Mouse (Mus musculus) heart, embryonic 16.5 days (tissue): Measurements from ENCODE around the gene Nfs1. TPM values are rescaled to one million over a fixed set of nuclear protein-coding genes. Genes with fewer than 3 reads are reported as not detected.
A peak's percentile ranks its signal among the peaks of the same experiment; 100 is the strongest.

Experiments used
- ATAC-seq: fragments of 200-750 bp; cut with Nextera tagmentation; replicated peaks from 2 replicates; pipeline ENCODE4 v1.8.0; 2017; ENCODE audit warnings: moderate number of reproducible peaks; ENCODE audit not compliant: insufficient read depth, low FRiP score; ENCODE audit errors: extremely low read depth
- H3K27ac ChIP-seq: fragments of 300-500 bp; sonication (generic); 2 replicates; pipeline ENCODE4 v1.5.1; 2014; ENCODE audit warnings: mild to moderate bottlenecking, low read length, control low read depth, moderate library complexity
- H3K27me3 ChIP-seq: fragments of 300-500 bp; sonication (generic); 2 replicates; pipeline ENCODE4 v1.6.1; 2014; ENCODE audit warnings: low read length, mixed read lengths; ENCODE audit not compliant: control insufficient read depth, insufficient read depth
- H3K36me3 ChIP-seq: fragments of 300-500 bp; sonication (generic); 2 replicates; pipeline ENCODE4 v1.6.1; 2014; ENCODE audit not compliant: control insufficient read depth, insufficient read depth
- H3K4me1 ChIP-seq: fragments of 300-500 bp; sonication (generic); 2 replicates; pipeline ENCODE4 v1.6.1; 2014; ENCODE audit warnings: low read length, mixed read lengths; ENCODE audit not compliant: control insufficient read depth, insufficient read depth
- H3K4me2 ChIP-seq: fragments of 300-500 bp; sonication (generic); 2 replicates; pipeline ENCODE4 v1.6.1; 2014; ENCODE audit warnings: low read depth, mild to moderate bottlenecking, control low read depth, low read length
- H3K4me3 ChIP-seq: fragments of 300-500 bp; sonication (generic); 2 replicates; pipeline ENCODE4 v1.5.1; 2014; ENCODE audit warnings: mild to moderate bottlenecking, control low read depth, low read length
- H3K9ac ChIP-seq: fragments of 300-500 bp; sonication (generic); 2 replicates; pipeline ENCODE4 v1.6.1; 2014; ENCODE audit warnings: low read length, control low read depth
- H3K9me3 ChIP-seq: fragments of 300-500 bp; sonication (generic); replicated peaks from 2 replicates; pipeline ENCODE4 v1.6.1; 2016; ENCODE audit warnings: low read length; ENCODE audit not compliant: control insufficient read depth
- WGBS: fragments of 180-500 bp; shearing (Covaris S2); extraction: QIAGEN DNeasy Blood & Tissue Kit; methylation state at CpG from one replicate; pipeline ENCODE4 v1.1.7; 2014; 5-methylcytosine and 5-hydroxymethylcytosine counted together
- polyA plus RNA-seq: library from polyadenylated mRNA; unstranded; fragments of >200 nt; fragmentation: Nextera tagmentation; extraction: Ambion mirVana; gene quantifications from 2 replicates; pipeline ENCODE4 v1.2.1, GENCODE M21; 2015

The Nfs1 gene
- polyA plus RNA-seq, 1 experiment from 2014 or later = 75.0 TPM

DNA sequence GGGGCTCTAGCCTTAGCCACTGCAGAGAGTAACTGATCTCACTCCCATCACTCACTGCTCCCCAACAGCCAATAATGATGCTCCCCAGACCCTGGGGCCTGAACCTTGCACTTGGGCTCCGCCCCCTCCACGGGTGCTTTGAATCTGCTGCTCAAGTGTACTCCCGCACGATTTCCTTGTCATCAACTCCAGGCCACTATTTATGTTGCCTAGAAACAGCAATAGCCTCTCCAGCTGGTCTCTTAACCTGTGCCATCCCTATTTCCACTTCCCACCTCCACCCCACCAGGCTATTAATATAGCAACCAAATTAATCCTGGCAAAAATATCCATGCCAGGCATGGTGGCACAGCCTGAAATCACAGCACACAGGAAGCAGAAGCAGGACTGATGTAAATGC lies 64.3 kb downstream of the Nfs1 start:
- no peaks in the 10 kb centered on the region for H3K9me3 ChIP-seq
- H3K4me2 ChIP-seq = no peak overlapping the region
- WGBS = 27% methylated on average over 4 of the region's 4 CpGs
- no peaks in the 10 kb centered on the region for H3K27me3 ChIP-seq
- peak; percentile 54; the same call in 1 of the 2 replicates for ATAC-seq
- H3K4me3 ChIP-seq = no peak overlapping the region
- no peak overlapping the region for H3K9ac ChIP-seq
- peaks cover 14% of the 10 kb centered on the region for H3K4me1 ChIP-seq
- H3K27ac ChIP-seq = peak overlapping the region; percentile 11; the same call in 1 of the 2 replicates
- peaks cover 29% of the 10 kb centered on the region for H3K36me3 ChIP-seq

DNA sequence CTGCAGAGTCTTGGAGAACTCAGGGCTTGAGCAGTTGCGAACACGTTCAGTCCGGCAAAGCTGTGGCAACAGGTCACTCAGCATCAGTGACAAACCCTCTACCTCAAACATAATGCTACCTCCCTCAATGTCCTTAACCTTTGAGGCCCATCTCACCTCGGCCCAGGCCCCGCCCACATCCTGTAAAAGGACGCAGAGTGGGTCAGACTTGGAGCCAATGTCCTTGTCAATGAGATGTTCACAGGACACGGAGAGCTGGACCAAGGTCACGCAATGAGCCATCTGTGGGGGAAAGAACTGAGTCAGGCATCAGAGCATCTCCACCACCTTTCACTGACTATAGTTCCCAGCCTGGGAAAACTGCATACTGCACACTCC lies 64.8 kb downstream of the Nfs1 start:
- no peaks in the 10 kb centered on the region for H3K27me3 ChIP-seq
- H3K9me3 ChIP-seq = no peaks in the 10 kb centered on the region
- H3K4me1 ChIP-seq = peaks cover 14% of the 10 kb centered on the region
- H3K4me2 ChIP-seq = no peak overlapping the region
- H3K4me3 ChIP-seq = no peak overlapping the region
- WGBS = 77% methylated on average over 8 of the region's 8 CpGs
- peaks cover 33% of the 10 kb centered on the region for H3K36me3 ChIP-seq
- H3K9ac ChIP-seq = no peak overlapping the region
- 0 out of 2 replicates have a peak overlapping the region, but pooled peaks have one; percentile 19 for H3K27ac ChIP-seq
- ATAC-seq = no peak

DNA sequence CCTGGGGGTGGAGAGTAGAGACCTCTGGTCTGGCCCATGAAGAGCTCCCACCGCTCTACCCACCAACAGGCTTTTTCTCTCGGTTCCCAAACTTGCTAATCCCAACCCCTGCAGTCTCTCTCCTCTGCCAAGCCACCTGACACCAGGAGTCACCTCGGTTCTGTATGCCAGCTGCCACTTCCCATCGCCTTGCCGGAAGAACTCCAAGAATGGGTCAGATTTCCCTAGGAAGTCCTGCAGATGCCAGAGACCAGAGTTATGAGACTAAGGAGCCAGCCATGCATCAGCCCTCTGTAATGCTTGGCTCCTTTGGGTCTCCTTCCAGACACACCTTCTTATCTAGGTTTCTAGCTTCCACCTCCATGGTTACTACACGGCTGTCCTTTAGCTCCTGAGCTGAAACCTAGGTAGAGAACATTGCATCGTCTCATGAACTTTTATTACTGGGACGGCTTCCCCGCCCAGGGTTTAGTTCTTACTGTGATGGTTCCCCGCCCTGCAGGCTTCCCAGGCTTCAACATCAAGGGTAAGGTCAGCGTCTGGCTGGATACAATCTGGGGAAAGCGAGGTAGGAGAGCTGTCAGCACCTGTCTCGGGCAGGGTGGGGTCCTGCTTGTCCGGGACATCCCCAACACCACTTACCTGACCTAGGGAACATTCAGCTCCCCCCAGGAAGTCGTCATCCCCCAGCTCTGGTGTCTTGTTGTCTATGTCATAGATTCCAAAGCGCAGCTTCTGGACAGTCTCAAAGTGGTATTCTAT lies 65.4 kb downstream of the Nfs1 start:
- 84% methylated on average over 16 of the region's 16 CpGs for WGBS
- Histone ChIP-seq H3K27ac (no peak overlapping the region), H3K27me3 (no peaks in the 10 kb centered on the region), H3K9me3 (no peaks in the 10 kb centered on the region), H3K4me3 (no peak overlapping the region), H3K9ac (no peak overlapping the region), H3K36me3 (peaks cover 38% of the 10 kb centered on the region), H3K4me2 (no peak overlapping the region), H3K4me1 (peaks cover 14% of the 10 kb centered on the region)
- ATAC-seq = no peak

DNA sequence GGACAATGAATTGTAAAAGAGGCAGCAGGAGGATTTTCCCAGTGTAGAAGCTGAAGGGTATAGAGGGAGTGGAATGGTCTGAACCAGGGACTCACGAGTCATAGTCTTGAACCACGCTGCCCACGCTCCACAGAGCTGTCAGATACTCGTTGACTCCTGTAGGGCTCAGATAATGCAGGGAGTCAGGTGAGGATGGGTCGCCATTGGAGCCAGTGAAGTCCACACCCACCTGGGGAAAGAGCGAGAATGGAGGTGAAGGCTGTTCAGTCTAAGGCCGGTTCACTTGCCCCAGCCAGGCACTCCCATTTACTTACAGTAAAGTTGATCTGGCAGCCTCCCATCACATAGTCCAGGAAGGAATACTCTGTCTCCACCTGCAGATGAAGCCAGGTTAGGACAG lies 66.5 kb downstream of the Nfs1 start:
- Histone ChIP-seq H3K4me3 (no peak overlapping the region), H3K36me3 (peaks cover 49% of the 10 kb centered on the region), H3K9me3 (no peaks in the 10 kb centered on the region), H3K4me2 (no peak overlapping the region), H3K27ac (no peak overlapping the region), H3K27me3 (no peaks in the 10 kb centered on the region), H3K9ac (no peak overlapping the region), H3K4me1 (peaks cover 14% of the 10 kb centered on the region)
- no peak for ATAC-seq
- WGBS = 83% methylated on average over 7 of the region's 7 CpGs

DNA sequence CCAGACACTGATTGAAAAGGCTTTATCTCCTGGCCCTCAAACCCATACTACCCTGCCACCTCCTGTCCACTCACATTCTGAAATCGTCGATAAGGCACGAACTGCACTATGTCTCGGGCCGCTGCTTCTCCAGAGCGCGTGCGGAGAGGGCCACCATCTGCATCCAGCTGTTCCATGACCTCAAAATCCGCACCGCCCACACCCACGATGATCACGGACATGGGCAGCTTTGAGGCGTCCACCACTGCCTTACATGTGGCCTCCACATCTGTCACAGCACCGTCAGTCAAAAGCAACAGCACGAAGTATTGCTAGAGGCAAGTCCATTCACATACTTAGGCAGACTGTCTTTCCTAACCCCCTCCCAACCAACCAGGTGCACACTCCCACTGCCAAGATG lies 70.3 kb downstream of the Nfs1 start:
- 88% methylated on average over 15 of the region's 15 CpGs for WGBS
- Histone ChIP-seq H3K9ac (no peak overlapping the region), H3K36me3 (peaks cover 69% of the 10 kb centered on the region), H3K27me3 (no peaks in the 10 kb centered on the region), H3K4me1 (no peaks in the 10 kb centered on the region), H3K4me3 (no peak overlapping the region), H3K9me3 (no peaks in the 10 kb centered on the region), H3K27ac (no peak overlapping the region), H3K4me2 (no peak overlapping the region)
- no peak for ATAC-seq

Other genes with a start within 250 kb of the Nfs1 start
- gene Uqcc1, start 213.9 kb downstream of the Nfs1 start, polyA plus RNA-seq = 127 and 129 TPM in 2 replicates
- not detected in 2 replicates for gene Gm15557, start 203.5 kb downstream of the Nfs1 start, polyA plus RNA-seq
- gene Gdf5, start 198.8 kb downstream of the Nfs1 start, polyA plus RNA-seq = 0.26 and 0.39 TPM in 2 replicates
- 6.9 and 9.9 TPM in 2 replicates for gene Cep250, start 187.7 kb downstream of the Nfs1 start, polyA plus RNA-seq
- gene 6430550D23Rik, start 136.2 kb downstream of the Nfs1 start, polyA plus RNA-seq = 0.96 and 1.1 TPM in 2 replicates
- gene Ergic3, start 136.1 kb downstream of the Nfs1 start, polyA plus RNA-seq = 143 and 162 TPM in 2 replicates
- gene Fer1l4, start 91.2 kb downstream of the Nfs1 start, polyA plus RNA-seq = not detected in 2 replicates
- 1.4 and 1.6 TPM in 2 replicates for gene Spag4, start 79.0 kb downstream of the Nfs1 start, polyA plus RNA-seq
- gene Cpne1, start 32.2 kb downstream of the Nfs1 start, polyA plus RNA-seq = 27.9 and 29.2 TPM in 2 replicates
- gene Rbm12, start 32.2 kb downstream of the Nfs1 start, polyA plus RNA-seq = 17.7 and 20.7 TPM in 2 replicates
- gene Gm28036, start 17.1 kb downstream of the Nfs1 start, polyA plus RNA-seq = 10.8 and 14.1 TPM in 2 replicates
- 338 and 361 TPM in 2 replicates for gene Romo1, start 147 bp downstream of the Nfs1 start, polyA plus RNA-seq
- 355 and 375 TPM in 2 replicates for gene Rbm39, start 36.1 kb upstream of the Nfs1 start, polyA plus RNA-seq
- gene Phf20, start 52.3 kb upstream of the Nfs1 start, polyA plus RNA-seq = 43.0 and 46.5 TPM in 2 replicates
- 2.2 and 2.7 TPM in 2 replicates for gene Cnbd2, start 168.1 kb upstream of the Nfs1 start, polyA plus RNA-seq
- 45.3 and 48.2 TPM in 2 replicates for gene Scand1, start 168.5 kb upstream of the Nfs1 start, polyA plus RNA-seq